Mouse (Mus musculus) adrenal gland, postnatal 25 days (tissue): Measurements from ENCODE around the gene Fgf16. TPM values are rescaled to one million over a fixed set of nuclear protein-coding genes. Genes with fewer than 3 reads are reported as not detected.

Experiments
- DNase-seq: peaks from one replicate; pipeline ENCODE4 v3.0.0; 2021; ENCODE audit warnings: mixed read lengths
- long read RNA-seq: library from polyadenylated mRNA; stranded (forward); transcript quantifications from one replicate; pipeline ENCODE4 v2.0.0, GENCODE M21; 2021
- total RNA-seq: library from RNA; stranded (reverse); gene quantifications from 2 replicates; pipeline ENCODE4 v1.2.3, GENCODE M21; 2021

The Fgf16 gene
- not detected in 2 replicates for total RNA-seq
- long read RNA-seq: 0 reads

DNA sequence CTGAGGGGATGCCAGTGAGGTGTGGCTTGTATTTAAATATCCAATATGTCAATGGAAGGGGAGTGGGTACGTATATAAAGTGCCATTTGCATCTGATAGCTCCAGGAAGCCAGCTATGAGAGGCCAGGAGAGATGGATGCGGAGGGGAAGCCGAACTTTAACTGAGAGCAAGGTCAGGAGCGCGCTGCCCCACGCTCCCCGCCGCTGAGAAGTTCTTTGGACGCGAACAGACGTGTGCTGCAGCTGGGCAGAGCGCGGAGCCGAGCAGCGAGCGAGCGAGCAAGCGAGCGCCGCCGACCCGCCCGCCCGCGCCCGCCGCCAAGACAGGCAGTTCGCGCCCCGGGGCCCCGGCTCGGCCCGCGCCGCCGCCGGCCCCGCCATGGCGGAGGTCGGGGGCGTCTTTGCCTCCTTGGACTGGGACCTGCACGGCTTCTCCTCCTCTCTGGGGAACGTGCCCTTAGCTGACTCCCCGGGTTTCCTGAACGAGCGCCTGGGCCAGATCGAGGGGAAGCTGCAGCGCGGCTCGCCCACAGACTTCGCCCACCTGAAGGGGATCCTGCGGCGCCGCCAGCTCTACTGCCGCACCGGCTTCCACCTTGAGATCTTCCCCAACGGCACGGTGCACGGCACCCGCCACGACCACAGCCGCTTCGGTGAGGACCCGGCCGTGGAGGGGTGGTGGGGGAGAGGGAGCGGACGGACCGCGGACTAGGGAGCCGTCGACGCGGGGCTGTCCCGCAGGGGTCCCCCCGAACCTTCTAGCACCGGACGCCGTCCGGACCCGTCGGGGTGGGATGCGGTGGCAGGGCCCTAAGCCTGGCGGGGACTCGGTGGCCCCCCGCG lies at the start of gene Fgf16:
TSS of gene Fgf16 (plus strand) at position 118 of the 843 bp plus-strand sequence.
- DNase-seq: peak; percentile 3

DNA sequence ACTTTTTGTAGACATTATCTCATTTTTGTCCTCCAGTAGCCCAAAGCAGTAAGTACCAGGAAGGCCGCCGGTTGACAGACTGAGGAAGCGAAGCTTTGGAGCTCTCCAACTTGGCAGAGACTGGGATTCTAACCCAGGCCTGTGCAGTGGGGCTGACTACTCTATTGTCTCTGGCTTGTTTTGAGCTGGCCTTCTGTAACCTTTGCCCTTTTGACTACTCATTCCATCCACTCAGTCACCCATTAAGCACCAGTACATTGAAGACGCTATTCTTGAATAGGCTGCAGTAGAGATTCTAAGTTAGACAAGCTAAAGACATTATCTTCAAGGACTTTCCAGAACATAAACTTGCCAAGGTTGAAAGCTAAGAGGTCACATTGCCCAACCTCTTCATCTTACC lies 49.3 kb upstream of the Fgf16 start:
- DNase-seq: no peak

DNA sequence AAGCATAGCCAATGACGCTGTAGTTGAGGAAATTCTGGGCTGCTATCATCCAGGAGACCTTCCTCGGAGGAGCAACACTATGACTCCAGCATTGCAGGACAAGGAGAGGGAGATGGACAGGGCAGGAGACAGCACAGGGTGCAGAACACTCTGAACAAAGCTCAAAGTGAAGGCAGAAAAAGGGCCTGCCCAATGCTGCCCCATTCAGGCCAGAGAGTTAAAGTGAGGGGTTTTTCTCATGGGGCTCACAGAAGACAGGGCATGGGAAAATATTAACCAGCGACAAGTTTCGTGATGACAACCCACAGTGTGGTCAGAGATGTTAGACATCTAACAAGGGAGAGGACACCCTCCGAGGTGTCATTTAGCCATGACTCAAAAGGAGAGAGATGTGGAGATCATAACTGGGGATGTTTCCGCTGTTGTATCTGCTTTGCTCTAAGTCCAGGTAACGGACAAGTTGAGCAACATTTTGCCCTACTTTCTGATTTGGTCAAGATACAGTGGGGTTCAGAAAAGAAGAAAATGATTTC lies 48.2 kb upstream of the Fgf16 start:
- no peak for DNase-seq

DNA sequence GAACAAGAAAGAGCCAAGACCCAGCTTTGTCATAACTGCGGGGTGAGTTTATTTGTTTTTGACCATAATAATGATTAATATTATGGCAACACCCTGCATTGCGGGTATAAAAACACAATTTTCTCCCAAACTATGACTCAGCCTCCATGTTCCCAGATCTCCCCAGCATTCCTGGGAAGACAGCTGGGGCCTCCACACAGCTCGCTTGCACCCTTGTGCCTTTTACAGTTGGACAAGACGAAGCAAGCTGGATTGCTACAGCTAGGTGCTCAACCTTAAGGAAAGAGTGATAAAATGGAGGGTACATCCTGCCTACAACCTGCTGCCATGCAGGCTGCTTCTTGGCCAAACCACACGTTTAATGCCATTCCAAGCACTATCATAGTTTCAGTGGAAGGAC lies 45.7 kb upstream of the Fgf16 start:
- no peak for DNase-seq

DNA sequence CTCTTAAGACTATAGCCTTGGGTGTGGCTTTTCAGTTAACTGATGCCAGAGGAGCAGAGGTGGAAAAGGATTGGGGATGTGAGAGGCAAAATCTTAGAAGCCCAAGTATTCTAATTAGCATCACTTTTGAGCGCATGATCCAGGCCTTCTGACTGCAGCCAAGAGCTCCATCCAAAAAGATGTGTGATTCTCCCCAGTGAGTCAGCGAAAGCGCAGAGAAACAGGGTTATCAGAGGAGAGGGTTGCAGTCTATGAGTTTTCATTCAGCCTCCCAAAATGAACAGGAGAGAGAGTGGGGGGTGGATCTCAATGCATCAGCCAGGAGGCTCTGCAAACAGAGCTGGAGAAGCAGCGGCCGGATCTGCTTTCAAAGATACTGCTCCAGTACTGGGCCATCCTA lies 45.1 kb upstream of the Fgf16 start:
- DNase-seq: no peak

DNA sequence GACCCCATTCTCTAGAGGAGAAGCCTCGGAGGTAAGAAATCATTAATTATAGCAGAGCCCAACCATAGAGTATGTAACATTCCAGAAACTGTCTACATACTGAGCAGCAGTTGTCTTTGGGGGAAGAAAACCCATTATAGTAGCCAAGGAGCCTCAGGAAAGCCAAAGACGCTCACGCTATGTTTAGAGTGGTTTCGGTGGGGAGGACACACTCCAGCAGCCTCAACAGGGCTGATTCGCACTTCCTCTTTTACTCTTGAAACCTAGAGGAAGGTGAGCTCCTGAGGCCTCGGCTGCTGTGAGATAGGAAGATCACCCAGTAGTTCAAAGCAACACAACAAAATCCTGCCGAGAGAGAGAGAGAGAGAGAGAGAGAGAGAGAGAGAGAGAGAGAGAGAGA lies 39.9 kb upstream of the Fgf16 start:
- no peak for DNase-seq

DNA sequence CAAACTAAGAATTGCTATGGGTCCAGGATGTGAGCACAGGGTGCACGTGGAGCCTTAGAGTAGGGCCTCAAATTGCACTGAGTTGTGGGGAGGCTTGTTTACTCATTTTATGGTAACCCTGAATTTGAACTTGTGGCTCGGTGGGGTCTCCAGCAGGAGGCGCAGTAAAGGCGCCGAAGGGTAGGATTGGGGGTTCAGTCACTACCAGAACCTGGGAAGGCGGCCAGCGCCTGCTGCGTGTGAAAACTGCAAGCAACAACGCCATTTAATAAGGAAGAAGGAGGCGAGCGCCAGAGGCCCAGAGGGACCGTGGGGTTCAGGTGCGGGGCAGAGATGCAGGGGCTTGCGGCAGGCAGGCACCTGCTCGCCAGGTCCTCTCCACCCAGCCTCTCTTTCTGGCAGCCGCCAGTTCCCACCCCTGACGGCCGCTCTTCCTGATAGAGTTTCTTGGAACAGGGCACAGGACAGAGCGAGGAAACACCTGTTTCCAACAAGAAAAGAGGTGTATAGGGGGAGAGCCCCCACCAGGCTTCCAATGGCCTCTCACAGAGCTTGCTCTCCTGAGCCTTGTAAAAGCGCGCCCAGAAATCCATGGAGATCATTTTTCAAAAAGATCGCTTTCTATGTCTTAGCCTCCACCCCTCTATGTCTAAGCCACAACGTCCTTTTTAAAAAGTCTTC lies 1.1 kb upstream of the Fgf16 start:
- DNase-seq: peak; percentile 15

DNA sequence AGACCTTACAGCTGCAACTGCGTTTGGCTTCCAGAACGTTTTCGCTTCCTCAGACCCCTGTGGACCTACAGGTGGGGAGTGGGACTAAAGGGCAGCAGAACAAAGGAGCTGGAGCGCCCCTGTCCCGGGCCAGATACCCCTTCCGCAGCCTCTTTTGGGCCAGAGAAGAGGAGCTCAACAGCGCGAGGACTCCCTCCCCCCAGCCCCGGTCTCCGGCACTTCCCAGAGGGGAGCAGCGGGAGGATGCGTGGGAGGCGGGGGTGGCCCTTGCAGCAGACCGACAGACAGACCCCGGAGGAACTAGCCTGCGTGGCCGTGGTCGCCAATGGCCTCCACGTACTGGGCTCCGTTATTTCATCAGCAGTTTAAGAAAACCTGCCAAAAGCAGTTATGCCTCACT lies 467 bp upstream of the Fgf16 start:
- peak; percentile 6 for DNase-seq

DNA sequence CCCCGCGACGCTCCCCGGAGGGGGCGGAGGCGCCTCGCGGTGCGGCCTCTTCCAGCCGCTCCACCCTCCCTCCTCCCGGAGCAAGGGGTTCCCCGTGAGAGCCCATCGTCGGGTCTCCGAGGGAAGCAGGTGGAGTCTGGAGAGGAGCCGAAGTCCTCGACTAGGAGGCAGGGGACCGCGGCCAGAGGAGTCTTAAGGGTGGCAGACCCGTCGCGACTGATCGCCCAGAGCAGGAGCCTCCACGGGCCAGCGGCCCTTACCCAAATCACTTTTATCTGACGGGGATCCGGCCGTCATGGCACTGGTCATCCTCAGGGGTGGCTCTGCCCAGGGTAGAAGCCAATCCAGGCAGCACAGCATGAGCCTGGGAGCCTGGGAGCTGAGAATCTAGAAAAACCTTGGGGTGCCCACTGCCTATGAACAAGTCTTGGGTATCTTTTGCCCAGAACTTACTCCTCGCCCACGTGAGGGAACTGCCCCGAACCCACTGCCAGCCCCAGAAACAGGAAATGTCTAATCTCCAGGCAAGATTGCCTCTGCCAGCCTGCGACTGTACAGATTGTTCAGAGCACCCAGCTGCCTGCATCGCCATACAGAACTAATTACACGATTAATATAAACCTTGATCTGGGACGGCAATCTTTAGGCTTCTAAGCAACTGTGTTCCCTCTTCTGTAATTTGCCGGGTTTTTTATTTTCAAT lies 1.1 kb downstream of the Fgf16 start:
- DNase-seq: peak; percentile 1

DNA sequence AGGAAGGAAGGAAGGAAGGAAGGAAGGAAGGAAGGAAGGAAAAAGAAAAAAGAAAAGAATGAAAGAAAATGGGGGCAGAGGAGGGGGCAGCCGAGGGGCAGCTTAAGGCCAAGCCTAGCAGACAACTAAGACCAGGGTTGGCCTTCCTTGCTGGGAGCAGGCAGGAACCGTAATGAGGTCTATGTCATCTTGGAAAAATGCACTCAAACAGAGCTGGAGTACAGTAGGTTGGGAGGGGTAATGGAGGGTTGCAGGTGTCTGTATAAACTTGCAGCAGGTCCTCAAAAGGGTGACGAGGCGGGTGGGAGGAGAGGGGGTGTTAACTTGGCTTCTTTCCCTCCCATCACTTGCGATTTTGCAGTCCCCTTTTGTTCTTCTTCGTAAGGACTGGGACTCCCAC lies 1.9 kb downstream of the Fgf16 start:
- DNase-seq: no peak

DNA sequence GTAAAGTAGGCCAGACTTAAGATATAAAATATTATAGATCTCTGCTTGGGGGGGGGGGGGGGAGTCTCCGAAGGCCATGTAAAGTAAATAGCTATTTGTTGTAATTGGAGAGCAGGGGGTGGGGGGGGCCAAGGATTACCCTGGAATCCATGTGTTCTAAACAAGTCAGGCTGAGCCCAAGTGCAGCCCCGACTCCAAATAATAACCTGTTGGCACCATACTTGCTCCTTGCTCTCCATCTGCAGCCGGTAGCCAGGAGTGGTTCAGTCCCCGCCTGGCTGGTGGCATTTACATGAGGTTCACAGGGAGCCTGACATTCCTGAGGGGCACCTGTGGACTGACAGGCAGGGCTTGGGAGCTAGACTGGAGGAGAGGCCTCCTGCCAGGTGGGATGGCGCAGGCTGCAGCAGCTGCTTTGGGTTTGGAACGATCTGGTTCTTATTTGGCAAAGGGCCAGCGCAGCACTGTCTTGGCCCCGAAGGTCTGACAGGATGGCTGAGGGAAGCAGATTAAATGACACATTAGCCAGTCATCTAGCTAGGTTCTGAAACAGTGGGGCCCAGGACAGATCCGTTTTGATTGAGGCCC lies 3.2 kb downstream of the Fgf16 start:
- DNase-seq: peak; percentile 1

DNA sequence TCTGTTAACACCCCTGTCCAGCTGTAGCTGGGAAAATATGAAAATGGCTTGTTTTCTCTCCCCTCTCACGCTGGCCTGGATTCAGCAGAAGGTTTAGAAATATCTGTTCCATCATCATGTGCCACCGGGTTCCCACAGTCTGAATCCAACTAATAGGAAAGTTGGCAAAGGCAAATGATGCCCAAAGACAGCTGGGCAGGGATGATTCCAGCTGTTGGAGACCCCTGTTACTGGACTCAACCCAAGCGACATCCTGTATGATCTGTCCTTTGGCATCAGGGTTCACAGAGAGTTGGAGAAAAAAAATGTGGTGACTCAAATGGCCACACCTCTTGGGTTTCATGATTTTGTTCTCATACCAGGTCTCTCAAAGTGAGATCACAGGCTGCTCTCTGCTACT lies 3.9 kb downstream of the Fgf16 start:
- DNase-seq: no peak

DNA sequence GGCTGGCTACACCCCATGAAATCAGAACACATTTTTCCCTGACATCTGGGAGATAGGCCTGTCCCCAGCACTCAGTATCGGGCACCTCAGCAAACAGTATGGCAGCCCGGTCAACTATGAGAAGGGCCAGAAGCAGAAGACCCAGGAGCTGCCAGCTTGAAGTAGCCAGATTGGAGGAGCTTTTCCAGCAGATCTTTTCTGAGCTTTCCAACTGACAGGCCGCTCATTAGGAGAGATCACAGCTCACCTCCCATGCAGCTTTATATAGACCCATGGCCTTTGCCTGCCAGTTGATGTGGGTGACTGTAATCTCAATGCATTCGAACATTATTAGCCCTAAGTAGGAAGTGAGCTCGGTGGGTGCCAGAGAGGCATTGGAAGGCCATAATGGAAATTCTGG lies 9.2 kb downstream of the Fgf16 start:
- DNase-seq: no peak

DNA sequence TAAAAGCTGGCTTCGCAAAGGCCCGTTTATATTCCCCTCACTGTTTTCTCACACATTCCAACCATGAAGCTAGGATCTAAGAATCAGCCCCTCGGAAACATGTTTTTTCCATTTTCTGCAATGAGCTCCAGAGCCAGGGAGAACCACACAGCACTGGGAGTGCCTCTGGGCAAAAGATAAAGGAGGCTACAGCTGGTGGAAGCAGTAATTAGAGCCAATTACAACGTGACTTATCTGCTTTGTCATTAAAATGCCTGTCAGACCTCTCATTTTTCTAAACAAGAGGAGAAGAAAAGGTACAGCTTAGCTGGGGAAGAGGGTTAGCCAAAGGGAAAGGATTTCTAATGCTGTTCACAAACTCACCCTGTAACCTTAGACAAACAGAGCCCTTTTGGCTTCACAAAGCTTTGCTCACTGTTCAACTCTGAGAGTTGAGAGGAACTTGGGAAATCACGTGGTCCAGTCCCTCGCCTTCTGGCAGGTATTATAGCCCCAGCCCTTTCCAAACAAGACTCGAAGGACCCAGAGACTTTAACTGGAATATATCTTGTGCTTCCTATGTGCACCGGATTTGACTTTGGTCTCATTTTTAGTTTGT lies 30.8 kb downstream of the Fgf16 start:
- no peak for DNase-seq

DNA sequence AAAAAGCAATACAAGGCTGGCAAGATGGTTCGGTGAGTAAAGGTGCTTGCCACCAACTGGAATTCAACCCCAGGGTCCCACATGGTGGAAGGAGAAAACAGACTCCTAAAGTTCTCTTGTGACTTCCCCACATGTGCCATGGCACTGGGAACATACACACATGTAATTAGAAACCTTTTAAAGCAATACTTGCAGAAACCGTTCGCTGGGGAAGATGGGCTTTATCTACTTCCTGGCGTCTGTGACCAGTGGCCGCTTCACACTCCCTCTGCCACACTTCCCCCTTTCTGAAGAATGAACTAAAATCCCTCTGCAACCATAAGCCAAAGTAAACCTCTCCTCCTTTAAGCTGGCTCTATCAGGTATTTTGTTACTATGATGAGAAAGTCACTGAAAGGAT lies 60.4 kb downstream of the Fgf16 start:
- DNase-seq: no peak

Other genes with a start within 250 kb of the Fgf16 start
- 146 and 148 TPM in 2 replicates for gene Atrx, start 165.1 kb downstream of the Fgf16 start, total RNA-seq
- 43.5 and 50.5 TPM in 2 replicates for gene Magt1, start 247.6 kb downstream of the Fgf16 start, total RNA-seq